Mouse (Mus musculus) thymus, postnatal 25 days (tissue): Measurements from ENCODE around the gene Gm42906.

ENCODE experiments used
- DNase-seq: peaks from one replicate; pipeline ENCODE4 v3.0.0; 2022

Gm42906 gene

DNA sequence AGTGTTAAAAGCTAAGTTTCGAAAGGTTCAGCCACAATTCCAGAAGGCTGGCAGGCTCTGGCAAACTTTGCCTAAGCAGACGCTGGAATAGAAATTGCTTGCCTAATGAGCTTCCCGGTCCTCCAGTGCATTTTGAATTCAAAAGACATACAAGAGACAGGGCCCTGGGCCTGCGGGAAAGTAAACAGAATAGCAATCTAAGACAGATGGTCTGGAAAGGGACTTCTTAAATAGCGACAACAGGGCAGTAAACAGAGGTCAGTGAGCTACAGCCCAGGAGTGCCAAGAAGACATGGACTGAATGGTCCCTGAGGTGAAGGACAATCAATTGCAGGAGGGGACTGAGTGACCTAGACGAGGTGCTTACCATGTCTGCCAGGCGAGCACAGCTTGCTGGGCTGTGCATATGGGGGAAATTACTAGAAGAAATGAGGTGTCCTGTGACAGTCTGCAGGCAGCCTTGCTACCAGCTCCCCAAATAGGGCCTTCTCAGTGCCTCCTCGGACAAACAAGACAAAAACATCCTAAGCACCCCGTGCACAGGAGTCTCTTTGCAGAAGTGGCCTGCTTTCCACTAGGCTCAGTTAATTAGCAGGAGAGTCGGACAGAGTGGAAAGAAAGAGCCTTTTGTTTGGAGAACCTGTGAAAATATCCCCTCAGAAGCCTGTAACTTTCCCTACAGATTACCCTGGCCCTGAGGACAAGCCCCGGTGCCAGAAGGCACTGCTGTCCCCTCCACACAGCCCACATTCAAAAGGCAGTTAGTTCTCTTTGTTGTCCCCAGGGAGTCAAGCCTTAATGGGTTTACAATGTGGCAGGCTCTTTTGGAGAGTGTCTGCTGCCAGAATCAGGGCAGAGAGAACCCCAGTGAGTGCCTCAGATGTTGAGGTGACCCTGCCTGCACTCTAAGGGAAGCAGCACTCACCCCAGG lies 285.0 kb downstream of the Gm42906 start:
- DNase-seq = no peak

DNA sequence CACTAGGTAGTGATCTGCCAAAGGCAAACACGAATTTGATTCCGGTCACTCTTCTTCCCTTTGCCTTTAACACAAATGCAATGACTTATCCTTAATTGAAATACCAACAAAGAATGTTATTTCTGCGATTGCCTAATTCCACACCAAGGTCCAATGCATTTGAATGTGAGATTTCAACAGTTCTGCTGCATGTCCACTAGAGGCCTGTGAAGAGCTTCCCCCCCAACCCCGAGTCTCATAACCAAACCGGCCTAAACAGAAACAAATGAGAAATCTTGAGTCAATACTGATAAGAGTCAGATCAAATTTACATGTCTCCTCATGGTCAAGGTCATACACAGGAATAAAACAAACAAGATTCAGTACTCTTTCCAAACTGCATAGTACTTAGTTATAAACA lies 285.7 kb downstream of the Gm42906 start:
- DNase-seq = no peak

DNA sequence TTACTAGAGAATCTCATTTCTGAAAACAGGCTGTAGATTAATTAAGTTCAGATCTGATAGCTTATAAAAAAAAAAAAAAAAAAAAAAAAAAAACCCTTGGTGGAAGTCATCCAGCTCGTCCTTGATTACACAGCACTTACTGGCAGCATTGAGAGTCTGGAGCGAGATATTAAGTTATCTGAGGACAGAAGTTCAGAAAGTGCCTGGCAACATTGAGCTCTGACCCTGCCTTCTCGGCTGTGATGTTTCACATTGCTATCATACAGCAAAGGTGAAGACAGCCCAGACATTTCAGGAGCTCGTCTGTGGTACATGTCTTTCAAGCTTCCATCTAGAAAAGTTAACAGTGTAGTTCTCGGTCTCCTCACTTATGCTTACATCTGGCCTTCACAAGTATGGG lies 290.1 kb downstream of the Gm42906 start:
- DNase-seq = no peak

DNA sequence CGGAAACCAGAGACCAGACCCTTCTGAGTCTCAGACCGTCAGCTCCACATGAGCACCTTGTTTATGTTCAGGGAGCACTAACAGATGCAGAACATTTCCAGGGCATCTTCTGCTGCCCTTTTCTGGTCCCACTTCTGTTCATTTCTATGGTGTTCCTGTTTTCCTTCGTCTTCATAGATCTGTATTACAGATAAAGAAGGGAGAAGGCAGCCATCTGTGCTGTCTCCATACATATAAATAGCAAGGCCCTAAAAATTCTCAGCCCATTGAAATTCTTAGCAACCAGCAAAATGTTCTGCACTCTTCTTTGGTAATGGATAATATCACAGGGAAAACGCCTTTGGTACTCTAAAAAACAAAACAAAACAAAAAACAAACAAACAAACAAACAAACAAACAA lies 290.7 kb downstream of the Gm42906 start:
- DNase-seq = no peak

DNA sequence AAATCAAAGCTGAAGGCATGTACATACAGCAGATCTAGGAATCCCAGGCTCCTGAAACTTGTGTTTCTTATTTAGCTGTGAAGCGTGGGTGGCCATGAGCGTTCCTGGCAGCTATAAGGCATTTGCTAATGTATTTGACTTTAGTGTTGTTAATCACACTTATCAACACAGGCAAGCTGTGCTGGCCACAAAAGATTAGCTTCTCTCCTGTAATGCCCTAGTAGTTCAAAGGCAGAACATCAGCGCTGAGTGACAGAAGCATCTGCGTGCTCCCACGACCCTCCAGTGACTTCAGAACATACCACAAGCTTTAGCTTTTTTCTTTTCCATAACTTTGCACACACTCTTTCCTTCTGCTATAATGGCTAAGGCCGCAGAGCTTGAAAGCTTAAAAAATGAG lies 292.0 kb downstream of the Gm42906 start:
- DNase-seq = no peak

DNA sequence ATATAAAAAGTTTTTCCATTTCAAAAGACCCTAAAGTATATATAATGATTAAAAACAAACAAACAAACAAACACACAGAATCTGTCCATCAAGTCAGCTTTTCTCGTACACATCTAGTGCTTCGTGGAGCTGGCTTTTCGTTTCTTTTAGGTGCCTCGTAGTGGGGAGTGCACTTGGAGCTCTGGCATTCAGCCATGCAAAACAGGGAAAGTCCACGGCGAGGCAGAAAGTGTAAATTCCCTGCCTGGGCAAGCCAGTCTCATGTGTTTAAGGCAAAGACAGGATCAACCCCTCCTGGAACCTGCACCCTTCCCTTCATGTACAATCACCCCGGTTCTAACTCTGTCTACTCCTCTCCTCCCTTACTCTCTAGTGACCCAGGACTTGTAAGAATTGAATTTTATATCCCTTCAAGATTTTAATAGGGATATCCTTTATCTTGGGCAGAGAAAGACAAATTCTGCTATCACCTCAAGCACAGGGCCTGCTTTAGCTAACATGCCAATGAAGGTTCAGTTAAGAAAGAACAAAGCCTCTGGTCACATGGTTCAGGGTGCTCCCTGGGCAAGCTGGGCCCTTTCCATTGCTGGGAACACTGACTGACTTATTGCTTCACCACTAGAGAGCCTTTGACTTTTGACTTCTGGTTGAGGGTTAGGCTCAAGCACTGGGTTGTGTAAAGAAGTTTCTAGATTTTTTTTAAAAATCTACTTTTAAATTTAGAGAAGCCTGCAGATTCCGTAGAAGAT lies 292.7 kb downstream of the Gm42906 start:
- DNase-seq = no peak

DNA sequence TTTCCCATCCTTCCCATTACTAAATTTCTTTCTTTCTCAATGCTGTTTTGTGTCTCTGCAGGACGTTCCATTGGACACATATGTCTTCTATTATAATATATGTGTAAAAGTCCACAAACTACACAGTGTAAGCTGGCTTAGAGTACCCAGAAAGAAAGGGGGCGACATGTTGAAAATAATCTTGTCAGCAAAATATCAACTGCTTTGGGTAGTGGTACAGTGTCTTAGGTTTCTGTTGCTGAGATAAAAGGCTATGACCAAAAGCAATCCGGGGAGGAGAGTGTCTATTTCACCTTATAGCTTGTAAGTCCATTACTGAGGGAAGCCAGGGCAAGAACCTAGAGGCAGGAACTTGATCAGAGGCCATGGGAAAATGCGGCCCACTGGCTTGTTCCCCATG lies 293.8 kb downstream of the Gm42906 start:
- no peak for DNase-seq

DNA sequence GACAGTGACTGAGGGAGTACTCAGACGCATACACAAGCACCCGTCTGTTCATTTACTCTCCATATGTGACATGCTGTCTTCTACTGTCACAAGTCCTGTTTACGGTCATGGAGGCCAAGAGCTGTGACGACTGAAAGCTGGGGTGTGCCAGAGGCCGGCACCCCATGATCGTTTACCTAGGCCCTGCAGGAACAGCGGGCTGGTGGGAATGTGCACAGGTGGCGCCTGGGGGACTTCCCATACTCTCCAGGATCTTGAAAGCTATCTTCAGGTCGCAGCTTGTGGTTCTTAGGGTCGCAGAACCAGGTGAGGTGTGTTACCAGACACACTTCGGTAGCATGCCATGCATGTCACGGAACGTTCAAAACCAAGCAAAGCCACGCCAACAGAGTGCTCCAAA lies 294.2 kb downstream of the Gm42906 start:
- DNase-seq = no peak

DNA sequence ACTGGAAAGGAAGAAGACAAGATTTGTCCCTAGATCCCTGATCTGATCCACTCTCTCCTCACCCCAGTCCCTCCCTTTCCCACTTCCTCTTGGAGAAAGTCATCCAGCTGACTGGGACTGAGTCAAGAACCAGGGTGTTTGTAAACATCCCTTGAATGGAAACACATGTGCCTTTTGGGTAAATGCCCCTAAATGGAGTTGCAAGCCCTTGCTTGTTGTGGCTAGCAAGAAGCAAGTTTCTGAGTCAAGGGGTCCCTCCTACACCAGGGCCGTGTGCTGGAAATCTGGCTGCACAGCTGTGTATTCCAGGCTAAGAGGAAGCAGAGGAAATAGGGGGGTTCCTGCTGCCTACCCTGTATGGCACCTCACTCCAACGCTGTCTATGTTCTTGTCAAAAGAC lies 298.2 kb downstream of the Gm42906 start:
- DNase-seq = no peak

DNA sequence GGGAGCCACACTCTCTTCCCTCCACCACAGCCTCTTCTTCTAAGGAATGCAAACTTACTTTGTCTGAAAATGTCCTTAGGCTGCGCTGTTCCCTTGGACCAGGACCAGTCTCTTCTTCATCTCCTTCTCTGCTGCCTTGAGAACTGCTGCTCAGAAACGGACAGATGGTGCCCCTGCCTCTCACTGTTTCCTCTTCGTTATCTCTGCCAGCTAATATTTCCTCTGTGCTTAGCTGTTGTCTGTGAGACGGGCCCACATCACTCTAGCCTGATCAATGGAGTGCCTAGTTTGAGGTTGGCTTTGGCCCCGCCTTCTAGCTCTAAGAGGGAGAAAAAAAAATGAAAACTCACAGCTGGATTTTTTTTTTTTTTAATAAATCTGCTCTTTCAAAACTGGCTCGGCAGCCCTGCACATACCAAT lies 300.7 kb downstream of the Gm42906 start:
- DNase-seq = no peak

DNA sequence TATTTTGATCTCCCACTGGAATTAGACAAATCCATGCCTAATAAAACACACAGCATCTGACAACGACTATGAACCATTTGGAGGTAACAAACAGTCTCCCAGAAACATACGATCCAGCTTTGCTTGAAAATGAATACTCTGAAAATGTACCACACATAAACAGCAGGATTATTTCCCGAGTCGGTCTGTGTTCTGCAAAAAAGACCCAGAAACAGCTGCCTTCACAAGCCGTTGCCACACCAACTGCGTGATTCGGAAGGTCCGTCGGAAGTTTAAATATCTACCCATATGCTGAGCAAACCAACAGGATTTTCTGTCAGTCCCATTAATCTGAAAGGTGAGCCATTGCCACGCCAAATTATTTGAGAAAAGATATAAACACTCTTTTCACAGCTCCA lies 301.4 kb downstream of the Gm42906 start:
- no peak for DNase-seq

DNA sequence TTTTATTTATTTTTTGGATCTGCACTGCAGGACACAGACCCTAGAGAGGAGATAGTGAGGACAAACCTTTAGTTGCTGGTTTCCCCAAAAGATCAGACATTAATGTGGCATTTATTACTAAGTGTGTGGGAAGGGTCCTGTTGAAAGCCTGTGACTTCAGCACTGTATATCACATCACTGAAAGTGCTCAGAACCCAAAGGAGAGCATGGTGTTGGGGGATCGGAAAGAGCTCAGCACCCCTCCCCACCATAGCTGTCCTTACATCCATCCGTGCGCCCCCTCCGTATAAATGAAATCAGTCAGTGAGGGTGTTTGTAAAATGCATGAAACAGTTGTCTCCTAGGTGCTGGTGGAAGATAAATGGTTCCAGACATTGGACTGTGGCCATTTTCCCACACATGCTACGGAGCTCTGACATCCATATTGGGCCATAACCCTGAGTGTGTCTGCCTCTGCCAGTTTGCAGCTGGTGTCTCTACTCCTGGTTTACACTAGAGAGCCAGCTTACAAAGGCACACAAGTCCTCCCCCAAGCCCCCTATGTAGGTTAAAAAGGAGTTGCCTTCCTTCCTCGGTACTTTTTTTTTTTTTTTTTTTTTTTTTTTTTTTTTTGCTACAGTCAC lies 301.9 kb downstream of the Gm42906 start:
- no peak for DNase-seq

DNA sequence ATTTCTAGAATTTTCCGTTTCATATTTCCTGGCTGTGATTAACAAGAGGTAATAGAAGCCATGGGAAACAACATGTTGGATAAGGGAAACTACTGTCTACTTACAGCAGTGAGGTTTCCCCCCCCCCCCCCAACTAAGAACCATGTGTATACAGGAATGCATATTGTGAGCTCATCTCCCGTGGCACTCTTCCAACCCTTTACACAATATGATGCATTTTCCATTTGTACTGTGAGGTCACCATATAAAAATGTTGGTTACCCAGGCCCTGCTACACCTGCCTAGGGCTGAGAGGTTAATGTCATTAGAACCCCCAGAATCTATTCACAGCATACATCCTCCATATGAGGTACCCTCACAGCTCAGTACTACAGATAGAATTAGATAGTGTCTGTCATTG lies 310.1 kb downstream of the Gm42906 start:
- no peak for DNase-seq

DNA sequence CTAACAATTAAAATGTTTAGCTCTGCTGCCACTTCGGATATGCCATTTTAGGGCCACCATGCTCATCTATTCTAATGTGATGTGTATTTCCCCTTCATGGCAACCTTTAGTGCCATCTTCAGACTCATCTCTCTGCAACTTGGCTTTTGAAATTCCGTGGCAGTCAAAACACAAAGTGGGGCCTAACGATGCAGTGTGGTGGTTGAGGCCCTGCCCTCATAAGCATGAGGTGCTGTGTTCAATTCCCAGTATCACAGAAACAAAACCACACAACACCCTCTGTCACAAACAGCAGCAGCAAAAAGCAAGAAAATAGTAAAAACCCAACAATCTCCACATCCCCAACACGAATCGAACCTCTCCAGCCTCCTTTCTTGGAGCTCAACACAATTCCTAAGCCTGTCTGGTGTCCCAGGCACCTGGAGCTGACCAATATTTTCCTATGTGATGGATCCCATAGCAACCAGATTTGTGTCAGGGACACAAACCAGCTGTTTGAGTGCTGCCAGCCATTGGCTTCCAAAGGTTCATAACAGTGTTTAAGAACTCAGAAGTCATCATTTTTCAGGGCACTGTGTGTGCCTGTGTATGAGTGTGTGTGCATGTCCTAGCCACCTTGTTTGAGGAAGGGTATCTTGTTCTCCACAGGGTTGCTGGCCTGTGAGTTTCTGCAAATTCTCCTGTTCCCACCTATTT lies 311.6 kb downstream of the Gm42906 start:
- no peak for DNase-seq

DNA sequence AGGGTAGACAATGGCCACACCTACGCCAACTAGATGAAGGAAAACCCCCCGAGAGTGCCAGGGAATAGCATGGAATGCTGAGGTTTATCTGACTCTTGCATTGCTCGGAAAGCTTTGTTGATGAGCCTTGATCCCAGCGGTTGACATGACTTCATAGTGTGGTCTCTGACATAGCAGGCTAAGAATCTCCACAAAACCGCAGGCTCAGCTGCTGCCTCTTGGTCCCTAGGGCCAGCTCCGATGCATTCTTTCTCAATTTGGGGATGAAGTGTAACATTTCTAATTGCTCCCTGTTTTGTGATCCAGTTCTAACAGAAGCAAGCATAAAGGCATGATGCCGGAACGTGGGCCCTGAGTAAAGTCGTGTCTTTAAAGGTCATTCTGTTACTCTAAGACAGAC lies 315.2 kb downstream of the Gm42906 start:
- DNase-seq = no peak

DNA sequence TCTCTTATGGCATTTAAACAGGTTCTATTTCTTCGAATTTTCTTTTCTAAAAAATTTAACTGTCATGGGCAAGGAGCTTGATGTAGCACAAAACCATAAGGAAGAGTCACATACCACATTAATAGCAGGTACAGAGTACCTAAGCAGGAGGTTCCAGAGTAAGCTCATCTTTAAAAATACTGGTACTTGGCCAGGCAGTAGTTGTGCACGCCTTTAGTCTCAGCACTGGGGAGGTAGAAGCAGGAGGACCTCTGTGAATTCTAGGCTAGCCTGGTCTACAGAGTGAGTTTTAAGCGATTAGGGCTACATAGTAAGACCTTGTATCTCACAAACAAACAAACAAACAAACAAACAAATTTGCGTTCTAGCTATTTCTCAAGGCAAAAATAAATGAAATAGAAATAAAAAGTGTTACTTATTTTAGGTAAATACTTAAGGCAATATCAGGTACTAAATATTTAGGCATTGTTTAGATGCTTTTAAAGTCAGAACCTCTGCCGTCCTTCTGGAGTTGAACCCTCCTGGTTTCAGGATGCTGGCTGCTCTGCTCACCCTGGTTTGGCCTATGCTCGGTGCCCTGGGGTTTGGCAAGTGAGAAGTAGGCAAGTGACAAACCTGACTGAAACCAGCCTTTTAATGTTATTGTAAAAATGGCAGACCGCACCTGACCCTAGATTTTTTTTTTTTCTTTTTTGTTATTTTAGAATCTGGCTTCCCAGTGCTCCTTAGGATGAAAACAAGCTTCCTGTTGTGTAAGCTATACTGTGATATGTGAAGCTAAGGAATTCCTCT lies 316.7 kb downstream of the Gm42906 start:
- DNase-seq = no peak

DNA sequence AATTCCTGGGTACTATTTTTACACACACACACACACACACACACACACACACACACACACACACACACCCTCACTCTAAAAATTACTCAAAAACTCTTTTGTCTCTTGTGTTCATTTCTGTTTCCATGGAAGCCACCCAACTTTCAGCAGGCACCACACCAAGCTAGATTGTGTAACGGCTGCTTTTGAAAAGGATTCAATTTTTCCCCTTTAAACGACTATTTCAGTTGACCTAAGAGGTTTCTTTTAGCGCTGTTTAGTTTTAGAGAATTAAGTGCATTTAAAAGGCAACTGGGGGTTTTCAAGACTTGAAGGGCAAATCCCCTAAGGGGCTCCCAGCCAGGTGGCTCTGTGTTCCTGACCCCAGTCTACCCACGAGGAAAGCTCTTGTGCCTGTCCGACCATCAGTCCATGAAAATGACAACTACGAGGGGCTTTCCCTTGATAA lies 317.5 kb downstream of the Gm42906 start:
- DNase-seq = no peak

DNA sequence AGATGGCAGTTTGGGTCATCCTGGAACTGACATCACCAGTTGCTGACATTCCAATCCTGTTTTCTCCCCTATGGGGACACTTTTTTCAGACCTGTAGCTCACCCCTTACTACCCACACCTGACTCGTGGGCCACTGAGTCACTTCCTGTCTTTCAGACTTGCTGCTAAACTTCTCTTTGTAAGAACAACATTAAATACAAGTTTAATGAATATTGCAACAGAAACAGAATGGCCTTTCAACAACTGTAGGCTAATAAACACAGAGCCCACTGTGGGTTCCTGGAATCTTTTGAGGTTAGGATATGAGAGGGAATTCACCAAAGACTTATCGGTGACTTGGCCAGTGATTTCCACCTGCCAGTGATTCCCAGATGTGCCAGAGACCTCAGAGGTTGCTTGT lies 318.1 kb downstream of the Gm42906 start:
- no peak for DNase-seq

DNA sequence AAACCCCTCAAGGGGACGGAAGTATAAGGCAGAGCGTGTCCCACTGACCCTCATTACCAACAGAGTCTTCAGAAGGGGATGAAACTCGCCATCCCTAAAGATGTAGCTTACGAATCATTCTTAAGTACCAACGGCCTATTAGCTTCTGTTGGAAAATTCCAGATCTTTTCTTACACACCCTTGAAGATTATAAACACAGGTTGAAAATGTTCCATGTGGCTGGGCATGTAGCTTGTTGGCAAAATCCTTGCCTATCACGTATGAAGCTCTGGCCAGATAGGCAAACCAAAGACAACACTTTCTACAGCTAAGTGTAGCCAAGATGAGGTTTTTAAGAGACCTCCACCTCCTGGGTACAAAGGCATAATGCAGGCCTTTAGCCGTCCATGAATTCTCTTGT lies 319.0 kb downstream of the Gm42906 start:
- no peak for DNase-seq

DNA sequence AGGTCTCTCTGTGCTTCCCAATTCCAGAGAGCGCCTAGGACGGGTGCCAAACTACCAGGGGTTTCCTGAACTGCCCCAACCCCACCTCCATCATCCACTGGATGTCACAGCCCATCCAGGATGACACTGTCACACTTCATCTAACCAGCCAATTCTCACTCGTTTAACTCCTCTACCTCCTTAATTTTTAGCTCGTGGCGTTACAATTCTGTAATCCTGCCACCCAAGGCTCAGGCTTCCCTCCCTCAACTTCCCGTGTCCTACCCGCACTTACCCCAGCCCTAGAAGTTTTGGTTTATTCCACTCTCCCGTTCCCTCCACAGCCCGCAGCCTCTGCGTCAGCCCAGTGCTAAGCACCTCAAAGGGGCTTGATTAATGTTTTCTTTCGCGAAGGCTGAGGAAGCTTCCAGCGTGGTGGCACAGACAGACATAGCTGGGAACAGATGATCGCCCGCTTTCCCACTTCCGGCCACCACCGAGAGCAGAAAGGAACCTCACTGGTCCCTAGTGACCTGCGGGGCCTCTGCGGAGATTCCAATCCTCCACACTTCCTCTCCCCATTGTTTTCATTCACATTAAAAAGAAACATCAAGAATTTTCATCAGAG lies 319.6 kb downstream of the Gm42906 start:
- DNase-seq = no peak

DNA sequence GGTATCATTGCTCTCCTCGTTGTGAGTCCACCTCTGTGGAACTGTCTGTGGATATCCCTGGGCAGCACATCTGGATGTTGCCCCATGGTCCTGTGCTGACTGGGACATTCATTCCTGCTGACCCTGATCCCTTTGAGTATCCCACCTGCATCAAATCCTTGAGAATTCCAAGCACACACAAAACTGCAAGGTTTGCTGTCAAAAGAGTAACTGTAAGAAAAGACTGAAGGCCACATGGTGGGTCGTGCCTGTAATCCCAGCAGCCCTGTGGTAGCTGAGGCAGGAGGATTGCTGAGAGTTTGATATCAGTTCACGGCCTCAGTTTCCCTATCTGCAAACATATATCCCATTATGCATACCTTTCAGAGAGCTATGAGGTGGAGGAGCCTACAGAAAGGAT lies 321.1 kb downstream of the Gm42906 start:
- no peak for DNase-seq
